Mouse (Mus musculus) skeletal muscle tissue, postnatal 0 days (tissue): ENCODE data around the gene Mrs2. TPM values are rescaled to one million over a fixed set of nuclear protein-coding genes. Genes with fewer than 3 reads are reported as not detected.

ENCODE experiments used
- polyA plus RNA-seq: library from polyadenylated mRNA; unstranded; fragments of >200 nt; fragmentation: Nextera tagmentation; extraction: Ambion mirVana; gene quantifications from 2 replicates; pipeline ENCODE4 v1.2.1, GENCODE M21; 2015

The Mrs2 gene
- 8.9 and 11.6 TPM in 2 replicates for polyA plus RNA-seq

GRCm38 (mm10) chr13:25019793-25020539 is at the start of gene Mrs2:
TSS of gene Mrs2 (minus strand) at chr13:25020379.

GRCm38 (mm10) chr13:25055873-25056667 is 35.9 kb upstream of the Mrs2 start, which contains the start of gene Dcdc2a:
TSS of gene Dcdc2a (plus strand) at chr13:25056004.

GRCm38 (mm10) chr13:24942512-24943282 is 77.5 kb downstream of the Mrs2 start, which contains the start of gene Gpld1:
TSS of gene Gpld1 (plus strand) at chr13:24943152.

Other genes starting within 250 kb of the Mrs2 start
- gene BC005537, start 218.7 kb downstream of the Mrs2 start, polyA plus RNA-seq, result 9.7 and 10.4 TPM in 2 replicates
- gene Acot13, start 188.8 kb downstream of the Mrs2 start, polyA plus RNA-seq, result 161 and 181 TPM in 2 replicates
- gene Tdp2, start 188.7 kb downstream of the Mrs2 start, polyA plus RNA-seq, result 15.2 and 17.2 TPM in 2 replicates
- not detected in 2 replicates for gene D130043K22Rik, start 175.2 kb downstream of the Mrs2 start, polyA plus RNA-seq
- gene Aldh5a1, start 82.7 kb downstream of the Mrs2 start, polyA plus RNA-seq, result 1.9 and 2.1 TPM in 2 replicates
- 0.13 and 0.82 TPM in 2 replicates for gene Gpld1, start 77.2 kb downstream of the Mrs2 start, polyA plus RNA-seq
- gene Dcdc2a, start 35.6 kb upstream of the Mrs2 start, polyA plus RNA-seq, result 0.33 TPM in 1 of 2 replicates, not detected in the other